Mouse (Mus musculus) CD4-positive, CD25-positive, alpha-beta regulatory T cell (primary cell): Measurements from ENCODE around the gene Olfr707. TPM values are rescaled to one million over a fixed set of nuclear protein-coding genes. Genes with fewer than 3 reads are reported as not detected.

Experiments used
- polyA plus RNA-seq: library from polyadenylated mRNA; unstranded; fragments of 100-300 nt; shearing (Covaris generic); gene quantifications from one replicate; pipeline ENCODE4 v1.2.1, GENCODE M21; 2017

The Olfr707 gene
- not detected for polyA plus RNA-seq

DNA sequence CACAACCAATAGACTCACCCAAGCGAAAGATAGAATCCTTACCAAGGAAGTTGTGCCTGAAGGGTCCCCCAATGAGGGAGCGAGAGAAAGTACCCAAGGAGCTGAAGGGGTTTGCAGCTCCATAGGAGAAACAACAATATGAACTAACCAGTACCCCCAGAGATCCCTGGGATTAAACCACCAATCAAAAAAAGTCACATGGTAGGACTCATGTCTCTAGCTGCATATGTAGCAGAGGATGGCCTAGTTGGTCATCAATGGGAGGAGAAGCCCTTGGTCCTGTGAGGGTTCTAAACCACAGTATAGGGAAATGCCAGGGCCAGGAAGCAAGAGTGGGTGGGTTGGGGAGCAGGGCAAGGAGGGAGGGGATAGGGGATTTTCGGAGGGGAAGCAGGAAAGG lies at the start of gene Olfr707:
Olfr707 (minus strand) TSS at position 101 of the 400 bp plus-strand sequence.

GRCm38 (mm10) chr7:106948212-106948611 lies 47.2 kb upstream of the Olfr707 start, which contains the start of gene Olfr710:
Olfr710 (minus strand) TSS chr7:106948312.

DNA sequence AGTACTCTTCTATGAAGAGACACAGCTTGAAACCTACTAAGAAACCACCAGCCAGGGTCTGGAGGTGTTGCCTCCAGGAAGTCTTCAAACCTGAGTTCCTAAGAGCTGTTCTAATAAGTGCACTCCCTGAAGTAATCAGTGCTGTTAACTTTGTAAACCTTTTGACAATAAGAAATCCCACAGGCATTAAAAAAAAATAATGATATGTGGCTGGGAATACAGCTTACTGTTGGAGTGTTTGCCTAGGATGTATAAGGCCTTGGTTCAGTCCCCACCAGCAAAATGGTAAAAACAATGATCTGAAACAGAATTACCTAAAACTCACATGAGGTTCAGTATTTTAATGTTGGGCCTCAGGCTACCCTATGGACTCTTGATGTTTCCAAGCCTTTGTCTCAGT lies 31.1 kb upstream of the Olfr707 start, which contains the start of gene Olfr709-ps1:
Olfr709-ps1 (minus strand) TSS at position 101 of the 400 bp plus-strand sequence.

DNA sequence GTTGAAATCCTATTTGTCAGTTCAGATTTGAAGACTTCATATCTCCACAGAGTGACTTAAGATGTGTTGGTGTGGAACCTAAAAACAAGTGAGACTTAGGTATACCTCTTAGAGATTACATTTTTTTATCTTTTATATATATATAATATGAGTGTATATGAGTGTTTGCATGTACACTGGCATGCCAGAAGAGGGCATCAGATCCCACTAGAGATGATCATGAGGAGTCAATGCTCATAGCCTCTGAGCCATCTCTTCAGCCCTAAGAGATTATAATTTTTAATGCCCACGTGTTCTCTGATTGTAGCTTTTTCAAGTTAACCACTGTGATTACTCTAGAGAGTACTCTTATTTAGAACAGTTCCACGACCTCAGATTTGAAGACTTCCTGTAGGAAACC lies 6.6 kb upstream of the Olfr707 start, which contains the start of gene Olfr1532-ps1:
Olfr1532-ps1 (plus strand) TSS at position 326 of the 400 bp plus-strand sequence.

GRCm38 (mm10) chr7:106888062-106888461 lies 13.0 kb downstream of the Olfr707 start, which contains the start of gene Olfr706:
Olfr706 (minus strand) TSS chr7:106888162.

GRCm38 (mm10) chr7:106876791-106877190 lies 24.2 kb downstream of the Olfr707 start, which contains the start of gene Olfr705:
Olfr705 (minus strand) TSS chr7:106876891.

DNA sequence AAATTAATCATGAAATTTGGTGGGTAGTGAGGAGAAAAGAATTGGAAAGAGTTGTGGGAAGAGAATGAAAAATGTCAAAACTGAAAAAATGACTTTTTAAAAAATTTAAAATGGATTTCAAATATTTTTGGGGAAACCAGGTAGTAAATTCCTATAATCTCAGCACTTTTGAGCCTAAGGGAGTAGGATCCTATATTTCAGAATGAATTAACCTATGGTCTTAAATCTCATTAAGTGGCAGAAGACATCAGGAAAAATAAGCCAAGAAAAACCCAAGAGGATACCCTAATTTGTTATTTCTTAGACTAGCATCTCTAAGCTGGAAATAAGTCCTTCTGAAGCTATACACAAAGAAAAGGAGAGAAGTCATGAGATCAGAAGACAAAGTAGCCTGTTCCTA lies 38.2 kb downstream of the Olfr707 start, which contains the start of gene Olfr704:
Olfr704 (plus strand) TSS at position 301 of the 400 bp plus-strand sequence.

GRCm38 (mm10) chr7:106843060-106843459 lies 58.0 kb downstream of the Olfr707 start, which contains the start of gene Olfr703:
Olfr703 (plus strand) TSS chr7:106843360.

Other genes starting within 250 kb of the Olfr707 start
- gene Olfr693, start 220.7 kb downstream of the Olfr707 start, polyA plus RNA-seq = 0.05 TPM
- gene Olfr694, start 209.4 kb downstream of the Olfr707 start, polyA plus RNA-seq = 0.04 TPM
- not detected for gene Olfr695, start 184.8 kb downstream of the Olfr707 start, polyA plus RNA-seq
- not detected for gene Olfr697, start 158.8 kb downstream of the Olfr707 start, polyA plus RNA-seq
- not detected for gene Olfr698, start 145.8 kb downstream of the Olfr707 start, polyA plus RNA-seq
- not detected for gene Olfr699, start 108.0 kb downstream of the Olfr707 start, polyA plus RNA-seq
- not detected for gene Olfr700, start 92.4 kb downstream of the Olfr707 start, polyA plus RNA-seq
- gene Olfr701, start 87.1 kb downstream of the Olfr707 start, polyA plus RNA-seq = not detected
- not detected for gene Olfr702, start 67.3 kb downstream of the Olfr707 start, polyA plus RNA-seq
- not detected for gene Olfr703, start 57.9 kb downstream of the Olfr707 start, polyA plus RNA-seq
- not detected for gene Olfr704, start 38.1 kb downstream of the Olfr707 start, polyA plus RNA-seq
- not detected for gene Olfr705, start 24.4 kb downstream of the Olfr707 start, polyA plus RNA-seq
- not detected for gene Olfr706, start 13.1 kb downstream of the Olfr707 start, polyA plus RNA-seq
- gene Olfr1532-ps1, start 6.8 kb upstream of the Olfr707 start, polyA plus RNA-seq = not detected
- gene Olfr709-ps1, start 31.0 kb upstream of the Olfr707 start, polyA plus RNA-seq = not detected
- gene Olfr710, start 47.1 kb upstream of the Olfr707 start, polyA plus RNA-seq = not detected
- gene Olfr6, start 62.7 kb upstream of the Olfr707 start, polyA plus RNA-seq = 0.19 TPM
- gene Olfr711, start 74.2 kb upstream of the Olfr707 start, polyA plus RNA-seq = not detected
- not detected for gene Olfr2, start 104.8 kb upstream of the Olfr707 start, polyA plus RNA-seq
- gene Olfr713, start 129.9 kb upstream of the Olfr707 start, polyA plus RNA-seq = not detected
- not detected for gene Olfr714, start 169.7 kb upstream of the Olfr707 start, polyA plus RNA-seq
- not detected for gene Olfr17, start 192.0 kb upstream of the Olfr707 start, polyA plus RNA-seq
- not detected for gene Olfr715b, start 209.1 kb upstream of the Olfr707 start, polyA plus RNA-seq
- gene Olfr715, start 229.8 kb upstream of the Olfr707 start, polyA plus RNA-seq = 0.05 TPM
- 0.07 TPM for gene Olfr716, start 237.1 kb upstream of the Olfr707 start, polyA plus RNA-seq